Mouse (Mus musculus) left cerebral cortex, adult 2 months (tissue): ENCODE measurements at regions not wholly inside any gene's neighbourhood (a gene's known extent, or its start where the extent isn't known, plus 50 kb on each side); places are given as distances from the start of the nearest gene placed in this dataset.

Experiments
- DNase-seq, 2 experiments: peaks; one replicate each; pipeline ENCODE4 v3.0.0; 2021 to 2022; ENCODE audit warnings: low spot score in 2 of 2, mixed read lengths in 1 of 2; ENCODE audit errors: extremely low spot score in 1 of 2
- H3K27ac ChIP-seq: fragments of 200-600 bp; 2 replicates; pipeline ENCODE4 v1.8.1; 2022
- H3K4me3 ChIP-seq: fragments of 200-600 bp; 2 replicates; pipeline ENCODE4 v1.8.1; 2022
- CTCF ChIP-seq: fragments of 200-600 bp; IDR thresholded peaks from 2 replicates; pipeline ENCODE4 v1.8.1; 2022; ENCODE audit warnings: antibody characterized with exemption, mild to moderate bottlenecking, moderate library complexity
- intact Hi-C: fragments of 180-260 bp; cut with DNase I; formaldehyde crosslinking; loops from one replicate; pipeline ENCODE4 v1.15.1; 2025

GRCm38 (mm10) chr12:50969402-50969801 lies 320.5 kb upstream of the Prkd1 start:
- TF ChIP-seq CTCF, result no peak
- H3K4me3 ChIP-seq, result no peak overlapping the region
- no peak for DNase-seq
- intact Hi-C loops, result no loop called here
- no peak overlapping the region for H3K27ac ChIP-seq

- TF ChIP-seq CTCF, result no peak
- H3K4me3 ChIP-seq, result no peak overlapping the region
- intact Hi-C loops, result no loop called here
- no peak for DNase-seq
- no peak overlapping the region for H3K27ac ChIP-seq
Measured at GRCm38 (mm10) chr12:50967168-50967810, 318.4 kb upstream of the Prkd1 start.

DNA sequence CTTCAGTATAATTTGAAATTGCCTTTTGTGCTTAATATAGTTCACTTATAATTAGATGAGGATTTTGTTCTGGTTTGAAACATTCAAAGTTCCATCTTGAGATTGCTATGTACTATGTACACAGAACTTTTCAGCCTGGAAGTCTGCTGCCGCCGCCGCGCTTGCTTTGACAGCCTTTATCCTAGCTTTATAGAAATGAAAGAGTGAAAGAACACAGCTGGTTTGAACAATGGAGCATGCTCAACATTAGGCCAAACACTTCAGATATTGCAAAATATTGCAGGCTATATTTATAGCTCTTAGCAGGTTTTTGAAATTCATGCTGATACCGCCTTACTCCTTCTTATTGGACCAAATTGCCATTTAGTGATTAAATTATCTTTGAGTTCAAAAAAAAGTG lies 305.1 kb upstream of the Prkd1 start:
- DNase-seq, result no peak
- Histone ChIP-seq H3K27ac (no peak overlapping the region), H3K4me3 (no peak overlapping the region)
- intact Hi-C loops, result no loop called here
- no peak for TF ChIP-seq CTCF

GRCm38 (mm10) chr12:50947035-50947434 lies 298.1 kb upstream of the Prkd1 start:
- TF ChIP-seq CTCF, result no peak
- no peak overlapping the region for H3K4me3 ChIP-seq
- peak overlapping the region; percentile 55; the same call in 1 of the 2 replicates for H3K27ac ChIP-seq
- DNase-seq, result peak in 1 of 2 experiments; percentile 23
- intact Hi-C loops, result loop anchor here (10.0 kb wide), 4 partner anchors 182 to 492 kb away; no protein-coding TSS in a partner anchor

DNA sequence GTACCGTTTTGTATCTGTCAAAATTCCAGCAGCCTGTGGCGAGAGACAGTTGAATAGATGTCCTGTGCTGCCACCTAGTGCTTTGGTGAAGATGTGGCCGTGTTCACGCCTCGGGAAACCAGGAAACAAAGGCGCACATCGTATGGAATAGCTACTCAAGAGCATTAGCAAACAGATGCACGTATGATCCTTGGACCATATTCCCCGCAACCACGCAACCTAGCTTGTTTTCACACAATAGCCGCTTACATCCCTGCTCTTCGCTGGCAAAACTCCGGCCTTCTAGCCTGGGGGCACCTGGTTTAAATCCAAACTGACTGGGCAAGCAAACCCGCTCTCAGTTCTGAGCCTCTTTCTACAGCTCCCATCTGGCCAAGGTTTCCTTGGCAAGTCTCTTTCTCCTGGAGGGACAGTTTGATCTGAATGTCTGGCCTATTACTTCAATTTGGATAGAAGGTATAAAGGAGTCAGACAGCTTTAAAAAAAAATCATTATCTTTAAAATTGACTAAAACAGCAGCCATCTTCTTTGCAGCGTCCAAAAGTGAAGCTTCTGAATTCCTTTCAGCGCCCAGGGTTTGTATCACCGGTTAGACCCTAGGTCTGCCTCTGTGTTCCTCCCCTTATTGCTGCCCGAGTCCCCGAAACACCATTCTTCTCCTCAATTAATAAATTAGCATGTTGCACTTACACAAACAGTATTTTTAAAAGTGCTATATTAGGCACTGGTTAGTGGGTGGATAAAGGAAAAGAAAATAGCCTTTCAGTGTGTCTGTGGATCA lies 295.0 kb upstream of the Prkd1 start:
- intact Hi-C loops, result loop anchor here (2.0 to 10.0 kb wide), 10 partner anchors 175 to 1571 kb away; no protein-coding TSS in a partner anchor
- Histone ChIP-seq H3K4me3 (peak overlapping the region; percentile 42), H3K27ac (peak overlapping the region; percentile 62)
- DNase-seq, result peak; percentile 80 to 82
- TF ChIP-seq CTCF, result peak; percentile 82

GRCm38 (mm10) chr12:50943340-50943739 lies 294.4 kb upstream of the Prkd1 start:
- no peak for DNase-seq
- H3K4me3 ChIP-seq, result peak overlapping the region; percentile 42
- intact Hi-C loops, result loop anchor here (2.0 to 10.0 kb wide), 8 partner anchors 179 to 1571 kb away; no protein-coding TSS in a partner anchor
- TF ChIP-seq CTCF, result no peak
- no peak overlapping the region for H3K27ac ChIP-seq

DNA sequence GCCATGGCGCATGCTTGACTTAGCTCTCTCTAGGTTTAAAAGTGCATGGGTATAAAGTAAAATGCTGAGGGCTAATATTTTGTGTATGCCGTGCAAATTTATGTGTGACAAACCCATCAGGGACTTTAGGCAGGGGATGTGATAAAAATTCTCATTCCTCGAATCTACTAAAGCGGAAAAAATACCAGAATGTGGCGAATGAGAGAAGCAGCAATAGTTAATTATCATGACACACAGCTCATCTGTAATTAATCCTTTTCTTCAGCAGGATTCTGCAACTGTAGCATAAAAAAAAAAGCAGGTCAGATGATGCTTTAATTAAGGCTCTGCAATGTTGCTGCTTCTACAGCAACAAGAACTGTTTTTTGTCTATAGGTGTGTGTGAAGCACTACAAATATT lies 286.6 kb upstream of the Prkd1 start:
- no peak for TF ChIP-seq CTCF
- DNase-seq, result no peak
- Histone ChIP-seq H3K27ac (no peak overlapping the region), H3K4me3 (no peak overlapping the region)
- intact Hi-C loops, result no loop called here

- intact Hi-C loops, result no loop called here
Measured at GRCm38 (mm10) chr12:50932496-50932895, 283.6 kb upstream of the Prkd1 start.

GRCm38 (mm10) chr12:50929641-50930040 lies 280.7 kb upstream of the Prkd1 start:
- H3K27ac ChIP-seq, result no peak overlapping the region
- intact Hi-C loops, result no loop called here
- H3K4me3 ChIP-seq, result no peak overlapping the region
- no peak for TF ChIP-seq CTCF
- DNase-seq, result no peak

More at GRCm38 (mm10) chr12:50932496-50932895, 283.6 kb upstream of the Prkd1 start:
- Histone ChIP-seq H3K4me3 (no peak overlapping the region), H3K27ac (no peak overlapping the region)
- no peak for DNase-seq
- TF ChIP-seq CTCF, result no peak

DNA sequence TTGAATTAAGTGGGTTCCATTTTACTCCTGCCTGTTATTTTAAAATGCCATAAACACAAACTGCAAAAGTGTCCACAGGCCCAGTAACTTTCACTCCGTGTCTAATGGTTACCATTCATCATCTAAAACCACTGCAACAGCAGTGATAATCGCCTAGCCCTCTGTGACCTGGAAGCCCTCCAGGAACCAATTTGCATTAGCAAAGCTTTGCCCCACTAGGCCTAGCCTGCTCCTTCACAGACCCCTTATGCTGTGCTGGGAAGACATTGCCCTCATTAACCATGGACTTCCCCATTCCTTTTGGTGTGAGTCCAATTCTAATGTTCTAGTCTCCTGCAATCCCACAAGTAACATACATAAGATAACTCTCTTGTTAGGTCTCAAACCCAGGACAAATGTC lies 277.3 kb upstream of the Prkd1 start:
- no peak overlapping the region for H3K4me3 ChIP-seq
- H3K27ac ChIP-seq, result no peak overlapping the region
- DNase-seq, result no peak
- intact Hi-C loops, result no loop called here
- no peak for TF ChIP-seq CTCF

DNA sequence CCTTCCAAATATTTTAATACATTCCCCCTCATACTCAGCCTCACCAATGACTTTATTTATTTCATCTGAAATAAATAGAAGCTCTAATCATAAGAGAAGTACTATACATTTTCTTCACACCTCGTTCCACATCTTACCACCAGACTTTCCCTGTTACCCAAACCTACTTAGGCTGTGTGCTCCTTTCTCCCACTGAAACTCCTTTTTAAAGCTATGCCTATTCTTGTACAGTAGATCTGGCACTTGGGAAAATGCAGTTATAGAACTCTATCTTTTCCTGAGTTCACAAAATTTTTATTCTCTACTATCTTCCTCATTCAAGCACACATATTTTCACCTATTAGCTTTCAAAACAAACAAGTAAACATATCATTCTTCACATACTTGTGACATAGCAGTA lies 272.8 kb upstream of the Prkd1 start:
- no peak for TF ChIP-seq CTCF
- no peak overlapping the region for H3K27ac ChIP-seq
- no peak for DNase-seq
- intact Hi-C loops, result no loop called here
- no peak overlapping the region for H3K4me3 ChIP-seq

DNA sequence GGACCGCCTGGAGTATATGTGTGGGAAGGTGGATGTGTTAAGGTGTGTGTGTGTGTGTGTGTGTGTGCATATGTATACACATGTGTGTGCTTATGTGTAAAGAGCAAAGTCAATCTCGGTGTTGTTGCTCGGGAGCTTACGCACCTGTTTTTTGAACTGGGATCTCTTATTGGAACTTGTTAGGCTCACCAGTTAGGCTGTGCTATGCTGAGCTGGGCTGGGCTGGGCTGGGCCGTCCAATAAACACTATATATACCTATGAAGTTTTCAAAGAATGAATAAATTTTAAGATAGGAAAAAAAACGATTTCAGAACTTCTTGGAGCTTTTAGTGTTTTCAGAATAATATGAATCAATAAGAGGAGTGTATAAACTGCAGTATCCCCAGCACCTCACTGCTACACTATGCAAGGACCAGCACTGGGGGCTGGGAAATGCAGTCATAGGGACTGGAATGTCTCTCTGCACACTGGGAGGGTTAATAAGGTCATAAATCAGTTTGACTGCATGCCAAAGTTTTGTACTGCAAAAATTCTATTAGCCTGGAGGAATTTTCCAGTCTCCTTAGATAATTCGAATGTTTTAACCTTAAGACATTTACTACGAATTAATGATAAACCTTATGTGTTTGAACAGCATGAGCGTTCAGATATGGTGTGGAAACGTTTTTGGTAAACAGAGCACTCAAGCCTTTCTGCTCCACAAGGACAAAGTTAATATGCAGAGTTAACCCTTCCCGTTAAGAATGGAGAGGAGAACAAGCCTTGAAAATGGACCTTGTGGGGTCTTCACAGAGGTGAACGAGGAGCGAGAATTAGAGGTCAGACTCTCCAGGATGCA lies 250.9 kb upstream of the Prkd1 start:
- TF ChIP-seq CTCF, result no peak
- H3K27ac ChIP-seq, result no peak overlapping the region
- intact Hi-C loops, result no loop called here
- no peak overlapping the region for H3K4me3 ChIP-seq
- no peak for DNase-seq
